In genomic region chr5:21743606-21744005, GRCm38 (mm10) we compare ENCODE assay signal across 28 mouse cellular contexts.
"Had no signal": no experiment of that assay in that cellular context is flagged by ENCODE, and none has a peak within 500 bp of the region (broad histone marks: within the 10 kb centered on the region; RNA-seq: fewer than 3 reads in every experiment).

No protein-coding gene starts in this region.

- H3K4me1 ChIP-seq: embryonic facial prominence, embryonic 10.5 days; embryonic facial prominence, embryonic 12.5 days; embryonic facial prominence, embryonic 15.5 days; forebrain, embryonic 10.5 days had no signal

- H3K27ac ChIP-seq: embryonic facial prominence, embryonic 10.5 days; embryonic facial prominence, embryonic 12.5 days; embryonic facial prominence, embryonic 13.5 days; embryonic facial prominence, embryonic 15.5 days; forebrain, embryonic 10.5 days; forebrain, embryonic 12.5 days; forebrain, embryonic 13.5 days; forebrain, embryonic 15.5 days; gastrocnemius, adult 2 months; heart, adult 2 months had no signal

- ATAC-seq: forebrain, embryonic 13.5 days; forebrain, embryonic 14.5 days; forebrain, embryonic 15.5 days; forebrain, embryonic 16.5 days; forebrain, postnatal 0 days had no signal

- H3K9ac ChIP-seq: embryonic facial prominence, embryonic 12.5 days; embryonic facial prominence, embryonic 13.5 days; embryonic facial prominence, embryonic 15.5 days; forebrain, embryonic 12.5 days; forebrain, embryonic 13.5 days; forebrain, embryonic 15.5 days; forebrain, postnatal 0 days had no signal

- DNase-seq: cerebellum, adult 2 months; cerebellum, adult 8-10 months; cerebellum, adult 9-10 months; cerebellum, adult 9-11 months; cerebellum, postnatal 10 days; cerebellum, postnatal 14 days; cerebellum, postnatal 25 days; cerebellum, postnatal 36 days; embryo, embryonic 11 days; forebrain, postnatal 0 days; gastrocnemius, adult 2 months; gastrocnemius, postnatal 10 days; gastrocnemius, postnatal 14 days; gastrocnemius, postnatal 25 days; gastrocnemius, postnatal 36 days; heart, adult 18-20 months; heart, adult 2 months had no signal

- H3K4me3 ChIP-seq: embryonic facial prominence, embryonic 10.5 days; embryonic facial prominence, embryonic 12.5 days; embryonic facial prominence, embryonic 13.5 days; embryonic facial prominence, embryonic 15.5 days; erythroblast, embryonic 14.5 days; forebrain, embryonic 10.5 days; forebrain, embryonic 12.5 days; forebrain, embryonic 13.5 days; forebrain, embryonic 15.5 days; gastrocnemius, adult 2 months; heart, adult 2 months had no signal

- H3K9me3 ChIP-seq: embryonic facial prominence, embryonic 10.5 days; embryonic facial prominence, embryonic 12.5 days; embryonic facial prominence, embryonic 13.5 days; embryonic facial prominence, embryonic 15.5 days; forebrain, embryonic 10.5 days; forebrain, embryonic 12.5 days; forebrain, embryonic 13.5 days; forebrain, embryonic 15.5 days had no signal

- H3K4me2 ChIP-seq: embryonic facial prominence, embryonic 12.5 days; embryonic facial prominence, embryonic 13.5 days; embryonic facial prominence, embryonic 15.5 days; forebrain, embryonic 12.5 days; forebrain, embryonic 13.5 days; forebrain, embryonic 15.5 days had no signal

- H3K27me3 ChIP-seq: embryonic facial prominence, embryonic 12.5 days; embryonic facial prominence, embryonic 13.5 days; embryonic facial prominence, embryonic 15.5 days; forebrain, embryonic 12.5 days; forebrain, embryonic 13.5 days; forebrain, embryonic 15.5 days had no signal
